Mouse (Mus musculus): ENCODE results near the gene Acnat1. TPM values are rescaled to one million over a fixed set of nuclear protein-coding genes. Genes with fewer than 3 reads are reported as not detected.

The Acnat1 gene
- polyA plus RNA-seq, 1 experiment = 0.11 TPM

Other genes starting within 250 kb of the Acnat1 start
- not detected in 2 replicates for gene Acnat2, start 65.8 kb downstream of the Acnat1 start, polyA plus RNA-seq (2012; rRNA removed)
- 0.23 and 0.29 TPM in 2 replicates for gene Baat, start 32.6 kb upstream of the Acnat1 start, polyA plus RNA-seq (2012; rRNA removed)
- 18.4 and 20.0 TPM in 2 replicates for gene Mrpl50, start 47.2 kb upstream of the Acnat1 start, polyA plus RNA-seq (2012; rRNA removed)
- gene Zfp189, start 47.3 kb upstream of the Acnat1 start, polyA plus RNA-seq (2012; rRNA removed) = 4.6 and 5.0 TPM in 2 replicates
- 3.4 and 3.8 TPM in 2 replicates for gene Aldob, start 75.6 kb upstream of the Acnat1 start, polyA plus RNA-seq (2012; rRNA removed)
- 93.9 and 94.6 TPM in 2 replicates for gene Tmem246, start 124.0 kb upstream of the Acnat1 start, polyA plus RNA-seq (2012; rRNA removed)
- gene Rnf20, start 158.1 kb upstream of the Acnat1 start, polyA plus RNA-seq (2012; rRNA removed) = 56.9 and 62.7 TPM in 2 replicates
- gene Ppp3r2, start 208.1 kb upstream of the Acnat1 start, polyA plus RNA-seq (2012; rRNA removed) = 0.20 and 0.30 TPM in 2 replicates

Data from cerebellum, adult 2 months (tissue).